Mouse (Mus musculus) cortical plate, adult 2 months (tissue): ENCODE results near the gene Prok1.

Experiments used
- CTCF ChIP-seq: fragments of 200-500 bp; IDR thresholded peaks from 2 replicates; pipeline ENCODE4 v1.5.1; 2011; ENCODE audit warnings: mild to moderate bottlenecking, control low read depth, low read length; ENCODE audit not compliant: insufficient read depth; ENCODE audit errors: extremely low read depth
- POLR2A ChIP-seq: fragments of 200-500 bp; IDR thresholded peaks from 2 replicates; pipeline ENCODE4 v1.6.1; 2011; ENCODE audit warnings: mild to moderate bottlenecking, low read length, control low read depth; ENCODE audit not compliant: insufficient read depth; ENCODE audit errors: extremely low read depth

GRCm38 (mm10) chr3:107286123-107286522, 46.6 kb upstream of the Prok1 start:
- TF ChIP-seq CTCF (no peak), POLR2A (no peak)
